Mouse (Mus musculus) myocyte (in vitro differentiated cells): ENCODE data around the gene Adipor2.

Experiments
- CEBPB ChIP-seq: IDR thresholded peaks from 2 replicates; pipeline ENCODE4 v1.6.1; 2011; ENCODE audit warnings: mild to moderate bottlenecking, moderate library complexity; ENCODE audit not compliant: poor library complexity, insufficient read depth, severe bottlenecking
- E2F4 ChIP-seq: IDR thresholded peaks from one replicate; pipeline ENCODE4 v1.6.1; 2011; ENCODE audit warnings: mild to moderate bottlenecking, control low read depth, moderate library complexity; ENCODE audit not compliant: insufficient read depth
- MAX ChIP-seq: IDR thresholded peaks from one replicate; pipeline ENCODE4 v1.6.1; 2011; ENCODE audit warnings: low read depth, mild to moderate bottlenecking, control low read depth
- MYOD1 ChIP-seq, 3 experiments: IDR thresholded peaks; one replicate each; pipeline ENCODE4 v1.6.1; 2011; ENCODE audit warnings: control low read depth in 2 of 3, low read depth in 2 of 3, mild to moderate bottlenecking in 2 of 3, moderate library complexity in 1 of 3; ENCODE audit not compliant: insufficient read length in 2 of 3, control insufficient read depth in 1 of 3
- MYOG ChIP-seq, 3 experiments: IDR thresholded peaks; one replicate each; pipeline ENCODE4 v1.6.1; 2011; ENCODE audit warnings: control low read depth in 2 of 3, low read depth in 2 of 3, mild to moderate bottlenecking in 2 of 3; ENCODE audit not compliant: insufficient read length in 2 of 3, control insufficient read depth in 1 of 3, insufficient read depth in 1 of 3
- POLR2A ChIP-seq: IDR thresholded peaks from one replicate; pipeline ENCODE4 v1.6.1; 2011; ENCODE audit warnings: low read depth, mild to moderate bottlenecking, control low read depth, moderate library complexity; ENCODE audit not compliant: insufficient read length
- POLR2AphosphoS2 ChIP-seq: IDR thresholded peaks from one replicate; pipeline ENCODE4 v1.6.1; 2011; ENCODE audit warnings: low read depth, control low read depth; ENCODE audit not compliant: insufficient read length
- REST ChIP-seq: IDR thresholded peaks from one replicate; pipeline ENCODE4 v1.6.1; 2011; ENCODE audit warnings: mild to moderate bottlenecking, control low read depth, moderate library complexity; ENCODE audit not compliant: insufficient read depth, insufficient read length
- SRF ChIP-seq: IDR thresholded peaks from one replicate; pipeline ENCODE4 v1.6.1; 2011; ENCODE audit warnings: low read depth; ENCODE audit not compliant: control insufficient read depth, insufficient read length
- TCF12 ChIP-seq: IDR thresholded peaks from one replicate; pipeline ENCODE4 v1.6.1; 2011; ENCODE audit warnings: mild to moderate bottlenecking, control low read depth; ENCODE audit not compliant: poor library complexity, insufficient read depth, severe bottlenecking
- TCF3 ChIP-seq: IDR thresholded peaks from one replicate; pipeline ENCODE4 v1.6.1; 2011; ENCODE audit warnings: low read depth, control low read depth; ENCODE audit not compliant: insufficient read length
- USF1 ChIP-seq: IDR thresholded peaks from one replicate; pipeline ENCODE4 v1.6.1; 2011; ENCODE audit warnings: low read depth, mild to moderate bottlenecking, control low read depth, moderate library complexity

DNA sequence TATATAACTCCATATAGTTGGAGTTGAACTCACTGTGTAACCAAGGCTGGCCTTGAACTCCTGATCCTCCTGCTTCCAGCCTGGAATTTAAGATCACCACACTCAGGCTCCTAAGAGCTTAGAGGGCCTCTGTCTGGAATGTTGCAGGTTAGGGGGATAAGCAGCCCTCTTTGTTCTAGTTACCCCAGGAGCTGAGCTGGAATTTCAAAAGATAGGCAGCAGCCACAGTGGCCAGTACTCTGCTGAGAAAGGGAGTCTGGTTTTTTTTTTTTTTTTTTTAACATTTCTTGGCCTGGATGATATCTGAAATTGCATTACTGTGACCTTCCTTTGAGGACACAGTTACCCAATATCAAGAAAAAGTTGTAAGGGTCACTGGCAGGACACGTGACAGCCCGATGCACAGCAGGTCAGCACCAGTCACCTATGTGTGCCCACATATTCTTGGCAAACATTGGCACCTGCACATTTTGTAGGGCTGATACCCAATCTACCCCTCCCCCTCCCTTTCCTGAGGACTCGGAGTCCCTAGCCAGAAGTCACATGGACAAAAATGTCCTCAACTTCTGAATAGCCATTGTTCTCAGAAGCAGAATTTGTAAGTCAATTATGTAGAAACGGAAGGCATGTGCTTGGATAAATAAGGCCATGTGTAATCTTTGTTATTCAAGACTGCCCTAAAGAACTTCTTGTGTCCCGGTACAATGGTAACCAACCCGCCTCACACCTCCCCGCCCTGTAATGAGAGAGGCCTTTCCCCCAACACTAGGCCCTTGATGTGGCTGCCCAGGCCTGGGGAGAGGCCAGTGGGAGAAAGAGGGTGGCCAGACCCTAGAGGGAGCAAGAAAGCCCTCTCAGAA is 1.1 kb upstream of the Adipor2 start:
- TF ChIP-seq POLR2A (no peak), CEBPB (no peak), MAX (no peak), TCF3 (no peak), POLR2AphosphoS2 (no peak), E2F4 (no peak), TCF12 (no peak), MYOG (IDR thresholded peaks at IDR 0.05; ENCODE audit: control insufficient read depth in 1 of 3, insufficient read depth in 1 of 3, insufficient read length in 2 of 3, low read depth in 2 of 3) (no peak), SRF (no peak), MYOD1 (IDR thresholded peaks at IDR 0.05; ENCODE audit: control insufficient read depth in 1 of 3, insufficient read length in 2 of 3, low read depth in 2 of 3) (no peak), REST (no peak), USF1 (no peak)
